Mouse (Mus musculus) CD4-positive, CD25-positive, alpha-beta regulatory T cell (primary cell): ENCODE measurements around the gene Dtd2. TPM values are rescaled to one million over a fixed set of nuclear protein-coding genes. Genes with fewer than 3 reads are reported as not detected.

Experiments
- polyA plus RNA-seq: library from polyadenylated mRNA; unstranded; fragments of 100-300 nt; shearing (Covaris generic); gene quantifications from one replicate; pipeline ENCODE4 v1.2.1, GENCODE M21; 2017

Gene Dtd2
- 10.7 TPM for polyA plus RNA-seq

GRCm38 (mm10) chr12:52005877-52006632 is at the start of gene Dtd2:
Dtd2 (minus strand) TSS chr12:52006501.

DNA sequence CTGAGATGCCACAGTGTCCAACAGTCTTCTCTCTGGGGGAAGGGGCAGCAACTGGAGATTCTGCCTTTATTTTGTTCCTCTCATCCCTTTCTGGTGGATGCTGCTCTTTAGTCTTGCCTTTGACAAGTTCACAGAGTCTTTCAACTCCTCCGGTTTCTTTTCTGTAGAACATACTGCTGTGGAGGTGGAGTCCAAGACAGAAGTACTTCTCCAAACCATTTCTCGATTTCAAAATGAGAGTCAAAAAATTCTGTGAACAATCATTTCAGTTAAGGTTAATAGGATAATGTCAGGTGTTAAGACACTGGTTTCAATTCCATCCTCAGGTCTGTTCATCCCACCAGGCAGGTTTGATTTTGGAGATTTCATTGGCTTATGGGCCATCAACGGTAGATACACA is 21.7 kb upstream of the Dtd2 start, which contains the start of gene Gpr33:
TSS of gene Gpr33 (minus strand) at position 101 of the 400 bp plus-strand sequence.

GRCm38 (mm10) chr12:51971070-51971664 is 35.1 kb downstream of the Dtd2 start, which contains the start of gene Heatr5a:
Heatr5a (minus strand) TSS chr12:51971321.

Other genes with a start within 250 kb of the Dtd2 start
- 86.5 TPM for gene Hectd1, start 177.0 kb downstream of the Dtd2 start, polyA plus RNA-seq
- 8.9 TPM for gene Heatr5a, start 35.2 kb downstream of the Dtd2 start, polyA plus RNA-seq
- not detected for gene Gpr33, start 21.6 kb upstream of the Dtd2 start, polyA plus RNA-seq
- 8.4 TPM for gene Nubpl, start 91.2 kb upstream of the Dtd2 start, polyA plus RNA-seq